Mouse (Mus musculus): ENCODE data around the gene Tmed3. TPM values are rescaled to one million over a fixed set of nuclear protein-coding genes. Genes with fewer than 3 reads are reported as not detected.

The Tmed3 gene
- polyA plus RNA-seq, 1 experiment, result not detected

GRCm38 (mm10) chr9:89695143-89695542, 9.7 kb downstream of the Tmed3 start:
- Histone ChIP-seq H3K27ac (ENCODE audit: insufficient read depth, low read depth, low read length) (no peak overlapping the region), H3K4me1 (ENCODE audit: control insufficient read depth, insufficient read depth, low read length) (no peaks in the 10 kb centered on the region), H3K4me3 (ENCODE audit: insufficient read depth, low read depth, low read length) (no peak overlapping the region)
- 86% methylated on average over 1 of the region's 1 CpGs for WGBS
- TF ChIP-seq POLR2A (IDR thresholded peaks at IDR 0.05; ENCODE audit: insufficient read depth, low read depth, low read length) (no peak), CTCF (IDR thresholded peaks at IDR 0.05; ENCODE audit: insufficient read depth, low read depth, low read length) (no peak)

DNA sequence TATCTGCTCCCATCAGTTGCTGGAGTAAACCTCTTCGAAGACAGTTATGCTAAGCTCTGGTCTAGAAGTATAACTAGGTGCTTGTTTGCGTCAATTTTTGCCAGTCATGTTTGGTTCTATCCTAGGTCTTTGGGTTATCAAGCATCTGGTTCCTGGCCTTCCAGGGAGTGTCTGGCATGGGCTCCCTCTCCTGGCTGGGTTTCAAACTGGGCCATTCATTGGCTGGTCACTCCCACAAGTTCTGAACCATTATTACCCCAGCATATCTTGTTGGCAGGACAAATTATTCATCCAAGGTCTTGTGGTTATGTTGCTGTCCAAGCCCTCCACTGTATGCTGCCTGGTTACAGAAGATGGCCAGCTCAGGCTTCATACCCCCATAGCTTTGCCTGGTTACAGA, 11.2 kb downstream of the Tmed3 start:
- Histone ChIP-seq H3K27ac (ENCODE audit: insufficient read depth, low read depth, low read length) (no peak overlapping the region), H3K4me1 (ENCODE audit: control insufficient read depth, insufficient read depth, low read length) (no peaks in the 10 kb centered on the region), H3K4me3 (ENCODE audit: insufficient read depth, low read depth, low read length) (no peak overlapping the region)
- WGBS, result 100% methylated on average over 2 of the region's 2 CpGs
- TF ChIP-seq POLR2A (IDR thresholded peaks at IDR 0.05; ENCODE audit: insufficient read depth, low read depth, low read length) (no peak), CTCF (IDR thresholded peaks at IDR 0.05; ENCODE audit: insufficient read depth, low read depth, low read length) (no peak)

GRCm38 (mm10) chr9:89689179-89689578, 15.7 kb downstream of the Tmed3 start:
- no peak overlapping the region for H3K4me3 ChIP-seq (ENCODE audit: insufficient read depth, low read depth, low read length)
- TF ChIP-seq CTCF (IDR thresholded peaks at IDR 0.05; ENCODE audit: insufficient read depth, low read depth, low read length), result no peak
- TF ChIP-seq POLR2A (IDR thresholded peaks at IDR 0.05; ENCODE audit: insufficient read depth, low read depth, low read length), result no peak
- 84% methylated on average over 1 of the region's 1 CpGs for WGBS
- H3K27ac ChIP-seq (ENCODE audit: insufficient read depth, low read depth, low read length), result no peak overlapping the region
- H3K4me1 ChIP-seq (ENCODE audit: control insufficient read depth, insufficient read depth, low read length), result no peaks in the 10 kb centered on the region

DNA sequence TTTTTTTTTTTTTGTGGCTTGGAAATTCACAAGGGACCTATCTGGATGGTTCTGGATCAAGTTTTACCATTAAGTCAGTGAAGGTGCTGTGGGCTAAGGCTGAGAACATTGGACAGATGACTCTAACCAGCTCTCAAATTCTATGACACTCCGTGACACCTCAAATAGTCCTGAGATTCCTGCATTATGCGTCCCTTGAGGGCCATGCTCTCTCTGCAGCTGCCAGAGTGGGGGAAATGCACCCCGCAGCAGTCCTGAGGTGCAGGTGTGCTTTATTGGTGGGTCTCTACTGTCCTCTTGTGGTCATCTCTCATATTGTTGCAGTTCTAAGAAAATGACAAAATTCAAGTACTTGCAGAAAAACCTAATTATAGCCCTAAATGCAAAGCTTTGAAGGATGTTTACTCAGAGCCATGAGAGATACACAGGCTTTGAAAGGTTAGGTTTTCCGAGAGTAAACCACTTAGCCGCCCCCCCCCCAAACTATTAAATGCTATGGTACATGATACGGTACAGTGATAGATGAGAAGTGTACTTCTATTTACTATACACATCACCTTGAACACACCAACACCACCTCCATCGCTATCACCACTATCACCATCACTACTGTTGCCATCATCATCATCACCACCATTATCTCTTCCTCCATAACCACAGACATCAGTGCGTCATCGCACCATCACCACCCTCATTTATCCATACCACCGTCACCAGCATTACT, 17.2 kb downstream of the Tmed3 start:
- H3K4me1 ChIP-seq (ENCODE audit: control insufficient read depth, insufficient read depth, low read length), result no peaks in the 10 kb centered on the region
- no peak for TF ChIP-seq POLR2A (IDR thresholded peaks at IDR 0.05; ENCODE audit: insufficient read depth, low read depth, low read length)
- TF ChIP-seq CTCF (IDR thresholded peaks at IDR 0.05; ENCODE audit: insufficient read depth, low read depth, low read length), result no peak
- 59% methylated on average over 10 of the region's 10 CpGs for WGBS
- no peak overlapping the region for H3K4me3 ChIP-seq (ENCODE audit: insufficient read depth, low read depth, low read length)
- no peak overlapping the region for H3K27ac ChIP-seq (ENCODE audit: insufficient read depth, low read depth, low read length)

GRCm38 (mm10) chr9:89686262-89686661, 18.6 kb downstream of the Tmed3 start:
- TF ChIP-seq CTCF (IDR thresholded peaks at IDR 0.05; ENCODE audit: insufficient read depth, low read depth, low read length) (no peak), POLR2A (IDR thresholded peaks at IDR 0.05; ENCODE audit: insufficient read depth, low read depth, low read length) (no peak)
- Histone ChIP-seq H3K4me3 (ENCODE audit: insufficient read depth, low read depth, low read length) (no peak overlapping the region), H3K4me1 (ENCODE audit: control insufficient read depth, insufficient read depth, low read length) (no peaks in the 10 kb centered on the region), H3K27ac (ENCODE audit: insufficient read depth, low read depth, low read length) (no peak overlapping the region)
- 65% methylated on average over 2 of the region's 2 CpGs for WGBS

DNA sequence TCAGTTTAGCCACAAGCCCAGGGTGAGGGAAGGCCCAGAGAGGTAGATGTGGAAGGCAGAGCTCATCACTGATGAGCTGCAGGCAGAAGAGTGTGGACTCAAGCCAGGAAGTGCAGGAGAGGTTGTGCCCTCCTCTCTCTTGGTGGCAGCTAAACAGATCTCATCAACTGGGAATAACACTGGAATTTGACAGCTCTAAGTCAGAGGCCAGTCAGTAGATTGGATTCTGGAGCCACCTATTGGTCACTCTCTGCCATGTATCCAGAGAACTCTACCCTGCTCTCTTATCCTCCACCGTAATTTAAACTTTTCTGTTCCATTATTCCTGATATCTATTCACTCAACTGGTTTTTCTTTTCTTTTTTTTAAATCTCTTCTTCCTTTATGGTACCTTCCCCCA, 25.9 kb downstream of the Tmed3 start:
- no peak overlapping the region for H3K4me3 ChIP-seq (ENCODE audit: insufficient read depth, low read depth, low read length)
- no peaks in the 10 kb centered on the region for H3K4me1 ChIP-seq (ENCODE audit: control insufficient read depth, insufficient read depth, low read length)
- 37% methylated on average over 1 of the region's 1 CpGs for WGBS
- no peak overlapping the region for H3K27ac ChIP-seq (ENCODE audit: insufficient read depth, low read depth, low read length)
- TF ChIP-seq POLR2A (IDR thresholded peaks at IDR 0.05; ENCODE audit: insufficient read depth, low read depth, low read length) (no peak), CTCF (IDR thresholded peaks at IDR 0.05; ENCODE audit: insufficient read depth, low read depth, low read length) (no peak)

DNA sequence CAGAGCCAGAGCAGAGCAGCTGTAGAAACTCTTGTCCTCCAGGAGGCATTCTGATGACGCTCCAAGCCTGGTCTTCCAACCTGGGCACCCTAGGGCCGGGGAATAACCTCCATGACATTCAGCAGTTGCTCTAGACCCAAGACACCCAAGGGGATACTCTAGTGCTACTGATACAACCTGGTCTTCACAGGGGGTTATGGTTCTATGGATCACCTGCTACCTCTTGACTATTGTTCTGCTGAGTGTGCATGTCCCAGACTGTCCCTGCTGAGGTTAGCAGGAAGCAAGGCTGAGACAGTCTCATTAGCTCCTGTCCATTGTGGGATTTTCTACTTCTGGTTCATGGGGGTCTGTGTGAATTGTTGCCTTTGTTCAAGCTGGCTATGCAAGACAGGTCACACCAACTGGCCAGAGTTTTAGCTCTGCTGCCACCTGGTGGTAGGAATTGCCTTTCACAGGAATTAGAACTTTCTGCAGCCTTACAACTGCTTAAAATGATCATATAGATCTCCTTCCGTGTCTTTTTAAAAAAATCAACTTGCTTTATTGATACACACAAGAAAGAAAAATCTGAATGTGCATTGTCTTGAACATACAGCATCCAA, 30.8 kb downstream of the Tmed3 start:
- TF ChIP-seq POLR2A (IDR thresholded peaks at IDR 0.05; ENCODE audit: insufficient read depth, low read depth, low read length) (no peak), CTCF (IDR thresholded peaks at IDR 0.05; ENCODE audit: insufficient read depth, low read depth, low read length) (no peak)
- Histone ChIP-seq H3K27ac (ENCODE audit: insufficient read depth, low read depth, low read length) (no peak overlapping the region), H3K4me1 (ENCODE audit: control insufficient read depth, insufficient read depth, low read length) (no peaks in the 10 kb centered on the region), H3K4me3 (ENCODE audit: insufficient read depth, low read depth, low read length) (no peak overlapping the region)
- WGBS, result 43% methylated on average over 3 of the region's 3 CpGs

DNA sequence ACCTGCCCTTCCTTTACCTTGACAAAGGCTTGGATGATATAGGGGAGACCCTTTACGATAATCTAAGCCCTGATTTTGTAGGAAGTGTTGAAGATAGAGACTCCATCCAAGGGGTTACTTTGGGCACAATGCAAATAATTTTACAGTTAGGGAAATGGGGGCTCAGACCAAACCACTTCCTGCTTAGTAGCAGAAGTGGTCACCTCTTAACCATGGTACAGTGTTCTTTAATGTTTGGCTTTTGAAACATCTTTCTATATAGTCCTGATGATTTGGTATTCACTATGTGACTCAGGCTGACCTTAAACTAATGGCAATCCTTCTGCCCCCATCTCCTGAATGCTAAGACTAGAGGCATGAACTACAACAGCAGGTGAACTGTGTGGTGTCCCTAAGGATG, 31.5 kb downstream of the Tmed3 start:
- TF ChIP-seq CTCF (IDR thresholded peaks at IDR 0.05; ENCODE audit: insufficient read depth, low read depth, low read length), result no peak
- WGBS, result 91% methylated on average over 1 of the region's 1 CpGs
- Histone ChIP-seq H3K4me1 (ENCODE audit: control insufficient read depth, insufficient read depth, low read length) (no peaks in the 10 kb centered on the region), H3K4me3 (ENCODE audit: insufficient read depth, low read depth, low read length) (no peak overlapping the region), H3K27ac (ENCODE audit: insufficient read depth, low read depth, low read length) (no peak overlapping the region)

GRCm38 (mm10) chr9:89669878-89670277, 35.0 kb downstream of the Tmed3 start:
- 65% methylated on average over 4 of the region's 4 CpGs for WGBS
- H3K4me1 ChIP-seq (ENCODE audit: control insufficient read depth, insufficient read depth, low read length), result no peaks in the 10 kb centered on the region
- H3K4me3 ChIP-seq (ENCODE audit: insufficient read depth, low read depth, low read length), result no peak overlapping the region
- no peak for TF ChIP-seq CTCF (IDR thresholded peaks at IDR 0.05; ENCODE audit: insufficient read depth, low read depth, low read length)
- TF ChIP-seq POLR2A (IDR thresholded peaks at IDR 0.05; ENCODE audit: insufficient read depth, low read depth, low read length), result no peak
- no peak overlapping the region for H3K27ac ChIP-seq (ENCODE audit: insufficient read depth, low read depth, low read length)

All from olfactory bulb, adult 2 months (tissue).